Mouse (Mus musculus): Measurements from ENCODE around the gene Gsk3a. TPM values are rescaled to one million over a fixed set of nuclear protein-coding genes. Genes with fewer than 3 reads are reported as not detected.

Gsk3a gene
- polyA plus RNA-seq, 1 experiment from 2014 or later, result 78.1 TPM

DNA sequence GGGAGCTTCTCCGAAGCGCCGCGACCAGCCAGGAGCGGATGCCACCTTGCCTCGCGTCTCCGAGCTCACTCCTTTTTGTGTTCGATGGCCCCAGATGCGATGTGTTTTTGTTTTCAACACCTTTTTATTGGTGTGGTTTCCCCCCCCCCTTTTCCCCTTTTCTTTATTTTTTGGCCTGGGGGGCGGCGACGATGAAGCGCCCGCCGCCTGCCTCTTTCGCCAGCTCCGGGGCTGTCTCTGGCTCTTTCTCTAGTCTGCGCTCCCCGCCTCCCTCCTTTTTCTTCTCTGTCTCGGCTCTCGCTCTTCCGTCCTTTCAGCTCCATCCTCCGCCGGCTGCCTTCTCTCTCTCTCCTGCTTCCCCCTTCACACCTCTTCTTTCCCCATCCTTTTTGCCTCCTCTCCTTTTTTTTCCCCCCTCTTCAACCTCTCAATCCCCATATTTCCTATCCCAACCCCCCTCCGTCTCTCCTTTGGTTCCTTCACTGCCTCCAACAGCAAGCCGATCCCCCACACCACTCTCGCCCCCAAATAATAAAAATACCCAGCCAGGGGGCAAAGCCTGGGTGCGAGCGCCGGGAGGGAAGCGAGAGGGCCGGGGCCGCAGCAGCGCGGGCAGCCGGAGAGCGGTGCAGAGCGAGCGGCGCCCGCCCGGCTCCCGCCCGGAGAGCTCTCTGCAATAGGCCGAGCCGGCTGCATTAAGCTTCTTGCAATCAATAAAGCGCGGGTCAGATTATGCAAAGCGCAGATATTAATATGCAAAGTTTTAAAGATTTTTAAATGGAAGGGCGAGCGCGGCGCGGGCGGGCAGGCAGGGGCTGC, 58.7 kb downstream of the Gsk3a start:
- WGBS (ENCODE audit: missing documents), result 3% methylated on average over 42 of the region's 56 CpGs
- H3K27ac ChIP-seq, result no peak overlapping the region
- no peaks in the 10 kb centered on the region for H3K36me3 ChIP-seq (ENCODE audit: inconsistent target)
- H3K4me3 ChIP-seq (ENCODE audit: inconsistent target), result no peak overlapping the region
- no peaks in the 10 kb centered on the region for H3K79me2 ChIP-seq (ENCODE audit: inconsistent target)

DNA sequence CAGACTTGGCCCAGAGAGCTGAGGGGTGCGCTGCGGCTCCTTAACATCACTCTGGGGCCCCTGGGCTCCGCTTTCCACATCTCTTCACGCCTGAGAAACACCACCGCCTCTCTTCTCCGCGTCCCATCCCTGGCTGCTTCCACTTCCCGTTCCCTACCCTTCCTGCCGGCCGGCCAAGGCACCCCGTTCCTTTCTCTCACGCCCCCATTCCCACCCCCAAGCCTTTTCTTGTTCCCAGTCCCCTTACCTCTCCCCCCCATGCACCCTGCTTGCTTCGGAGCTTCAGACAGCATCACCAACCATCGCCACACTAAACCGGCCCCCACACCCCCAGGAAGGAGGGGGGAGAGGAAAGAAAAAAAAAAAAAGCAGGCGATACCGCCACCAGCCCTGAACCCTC, 59.3 kb downstream of the Gsk3a start:
- 5% methylated on average over 16 of the region's 17 CpGs for WGBS (ENCODE audit: missing documents)
- H3K79me2 ChIP-seq (ENCODE audit: inconsistent target), result no peaks in the 10 kb centered on the region
- H3K27ac ChIP-seq, result no peak overlapping the region
- H3K4me3 ChIP-seq (ENCODE audit: inconsistent target), result no peak overlapping the region
- no peaks in the 10 kb centered on the region for H3K36me3 ChIP-seq (ENCODE audit: inconsistent target)

Other genes starting within 250 kb of the Gsk3a start
- 97.0 to 111 TPM (median 106 TPM) in 3 replicates for gene Atp1a3, start 231.9 kb downstream of the Gsk3a start, polyA plus RNA-seq (2018)
- gene Grik5, start 165.5 kb downstream of the Gsk3a start, polyA plus RNA-seq (2018), result 0.22 to 0.47 TPM (median 0.26 TPM) in 3 replicates
- 5.7 to 7.6 TPM (median 6.5 TPM) in 3 replicates for gene Zfp574, start 165.3 kb downstream of the Gsk3a start, polyA plus RNA-seq (2018)
- gene Pou2f2, start 58.1 kb downstream of the Gsk3a start, polyA plus RNA-seq (2018), result 10.3 to 30.9 TPM (median 23.9 TPM) in 3 replicates
- gene Dedd2, start 17.2 kb downstream of the Gsk3a start, polyA plus RNA-seq (2018), result 2.2 to 9.2 TPM (median 3.1 TPM) in 3 replicates
- gene Zfp526, start 16.4 kb downstream of the Gsk3a start, polyA plus RNA-seq (2018), result 4.1 to 4.8 TPM (median 4.5 TPM) in 3 replicates
- 11.9 to 14.5 TPM (median 14.2 TPM) in 3 replicates for gene Erf, start 12.9 kb upstream of the Gsk3a start, polyA plus RNA-seq (2018)
- 88.9 to 139 TPM (median 118 TPM) in 3 replicates for gene Cic, start 29.9 kb upstream of the Gsk3a start, polyA plus RNA-seq (2018)
- gene Pafah1b3, start 60.1 kb upstream of the Gsk3a start, polyA plus RNA-seq (2018), result 7.4 to 20.7 TPM (median 14.3 TPM) in 3 replicates
- gene Prr19, start 63.6 kb upstream of the Gsk3a start, polyA plus RNA-seq (2018), result not detected in 3 replicates
- not detected in 3 replicates for gene Tmem145, start 68.3 kb upstream of the Gsk3a start, polyA plus RNA-seq (2018)
- gene Megf8, start 79.3 kb upstream of the Gsk3a start, polyA plus RNA-seq (2018), result 5.6 to 10.5 TPM (median 7.3 TPM) in 3 replicates
- gene Cnfn, start 131.9 kb upstream of the Gsk3a start, polyA plus RNA-seq (2018), result not detected in 3 replicates
- 7.5 to 17.2 TPM (median 9.2 TPM) in 3 replicates for gene Lipe, start 160.9 kb upstream of the Gsk3a start, polyA plus RNA-seq (2018)
- not detected in 3 replicates for gene Cxcl17, start 175.0 kb upstream of the Gsk3a start, polyA plus RNA-seq (2018)
- gene Ceacam1, start 239.8 kb upstream of the Gsk3a start, polyA plus RNA-seq (2018), result 5.5 to 15.5 TPM (median 10.5 TPM) in 3 replicates